Mouse (Mus musculus) spleen, adult 2 months (tissue): ENCODE data around the gene Gm20388.

ENCODE experiments used
- CTCF ChIP-seq: fragments of 200-500 bp; IDR thresholded peaks from 2 replicates; pipeline ENCODE4 v1.5.1; 2011; ENCODE audit warnings: mild to moderate bottlenecking, inconsistent platforms; ENCODE audit not compliant: insufficient read depth, insufficient read length, insufficient replicate concordance; ENCODE audit errors: extremely low read depth
- POLR2A ChIP-seq: fragments of 200-500 bp; IDR thresholded peaks from 2 replicates; pipeline ENCODE4 v1.6.1; 2011; ENCODE audit warnings: low read depth, low read length, inconsistent platforms

GRCm38 (mm10) chr8:123756901-123757300, 3846.3 kb downstream of the Gm20388 start:
- TF ChIP-seq POLR2A (no peak), CTCF (no peak)
